Mouse (Mus musculus) leukemia stem cell, adult 10-12 weeks (primary cell): ENCODE data around the gene Ifitm10. TPM values are rescaled to one million over a fixed set of nuclear protein-coding genes. Genes with fewer than 3 reads are reported as not detected.

ENCODE experiments used
- polyA plus RNA-seq: library from polyadenylated mRNA; stranded (reverse); fragments of >175 nt; gene quantifications from 2 replicates; pipeline ENCODE4 v1.2.3, GENCODE M21; 2012; ENCODE audit warnings: low replicate concordance

Ifitm10 gene
- 7.7 and 27.5 TPM in 2 replicates for polyA plus RNA-seq

DNA sequence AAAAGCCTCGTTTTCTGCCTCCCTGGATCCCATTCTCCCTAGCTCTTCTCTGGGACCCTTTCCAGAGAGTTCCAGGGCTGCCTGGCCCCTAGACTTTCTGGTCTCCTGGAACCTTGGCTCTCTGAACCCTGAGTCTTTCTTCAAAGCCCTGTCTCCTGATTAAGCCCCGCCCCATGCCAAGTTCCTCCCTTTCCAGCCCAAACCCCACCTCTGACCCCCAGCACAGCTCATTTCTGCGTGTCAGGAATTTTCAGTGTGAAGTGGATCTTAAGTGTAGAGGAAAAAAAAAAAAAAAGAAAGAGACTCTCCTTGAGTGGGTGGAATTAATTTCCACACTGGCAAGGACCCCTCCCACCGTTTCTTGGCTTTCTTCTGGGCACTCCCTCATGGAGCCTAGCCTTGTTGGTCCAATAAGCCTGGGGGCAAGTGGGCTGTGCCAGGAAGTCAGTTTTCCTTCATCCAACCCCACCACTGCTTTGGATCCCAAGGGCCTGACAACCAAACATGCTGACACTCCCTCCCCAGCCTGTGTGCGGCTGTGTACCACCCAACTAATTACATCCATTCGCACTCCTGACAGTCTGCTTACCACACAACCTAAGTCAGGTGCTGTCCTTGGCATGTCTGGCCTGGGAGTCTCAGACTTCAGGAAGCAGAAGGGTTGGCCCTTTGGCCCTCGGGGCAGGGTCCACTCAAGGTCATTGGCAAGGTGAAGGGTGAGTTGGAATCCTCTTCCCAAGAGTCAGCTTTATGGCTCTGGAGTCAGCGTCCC lies at the start of gene Ifitm10:
Ifitm10 (minus strand) TSS at position 113 of the 772 bp plus-strand sequence.

DNA sequence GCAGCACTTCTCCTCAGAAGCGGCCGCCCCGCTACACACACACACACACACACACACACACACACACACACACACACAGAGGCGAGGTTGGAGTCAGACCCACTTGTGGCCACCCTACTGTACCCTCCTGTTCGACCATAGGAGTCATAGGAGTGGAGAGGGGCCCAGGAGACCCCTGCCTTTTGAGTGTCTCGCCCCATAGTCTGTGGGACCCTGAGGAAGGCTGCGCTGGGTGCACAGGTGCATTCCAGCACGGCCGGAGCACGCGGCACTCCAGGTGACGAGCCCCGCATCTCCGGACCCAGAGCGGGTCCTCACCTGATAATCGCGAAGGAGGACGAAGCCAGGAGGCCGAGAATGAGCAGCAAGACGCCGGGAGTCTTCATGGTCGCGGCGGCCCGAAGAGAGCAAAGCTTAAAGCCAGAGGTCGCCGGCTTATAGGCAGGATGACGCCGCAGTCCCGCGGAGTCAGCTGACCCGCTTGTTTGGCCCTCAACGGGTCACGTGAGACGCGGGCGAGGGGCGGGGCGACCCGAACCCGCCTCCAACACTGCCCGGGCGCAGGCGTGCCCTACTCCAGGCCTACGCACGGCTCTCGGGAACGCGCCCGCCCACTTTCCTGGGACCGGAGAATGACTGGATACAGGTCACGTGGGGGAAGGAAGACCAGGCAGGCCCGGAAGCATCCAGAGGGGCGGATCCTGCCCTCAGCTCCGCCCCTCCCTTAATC lies 14.0 kb upstream of the Ifitm10 start, which contains the start of gene Ctsd:
Ctsd (minus strand) TSS at position 620 of the 730 bp plus-strand sequence.

DNA sequence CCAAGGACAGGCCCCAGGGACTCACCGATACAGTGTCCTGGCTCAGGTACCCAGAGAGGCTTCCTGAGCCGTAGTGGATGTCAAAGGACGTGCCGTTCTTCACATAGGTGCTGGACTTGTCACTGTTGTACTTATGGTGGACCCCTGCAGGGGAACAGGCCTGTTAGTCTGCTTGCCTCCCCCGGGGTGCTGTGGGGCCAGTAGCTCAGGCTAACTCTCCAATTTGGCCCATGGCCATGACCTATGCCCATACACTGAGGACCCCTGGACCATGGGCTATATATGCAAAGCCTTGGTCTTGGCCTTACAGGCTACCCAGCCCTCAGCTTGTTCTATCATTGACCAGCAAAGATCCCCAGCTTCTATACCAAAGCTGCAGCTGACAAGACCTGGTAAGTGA lies 9.0 kb upstream of the Ifitm10 start, which contains the start of gene Gm49369:
Gm49369 (minus strand) TSS at position 101 of the 400 bp plus-strand sequence.

DNA sequence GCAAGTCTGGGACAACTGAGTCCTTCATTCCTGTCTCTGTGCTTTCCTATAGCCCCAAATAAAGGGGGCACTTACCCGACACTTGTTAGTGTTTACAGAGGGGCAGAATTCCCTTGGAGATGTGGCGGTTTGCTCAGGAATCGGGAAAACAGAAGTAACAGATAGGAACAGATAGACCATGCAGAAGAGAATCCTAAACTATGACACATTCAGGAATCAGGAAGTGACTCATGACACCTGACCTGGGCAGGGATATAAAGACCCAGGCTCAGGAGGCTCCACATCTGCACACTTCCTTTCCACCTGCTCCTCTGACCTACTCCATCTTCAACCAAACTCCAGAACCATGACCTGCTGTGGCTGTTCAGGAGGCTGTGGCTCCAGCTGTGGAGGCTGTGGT lies 70.3 kb downstream of the Ifitm10 start, which contains the start of gene Krtap5-4:
Krtap5-4 (plus strand) TSS at position 301 of the 400 bp plus-strand sequence.

DNA sequence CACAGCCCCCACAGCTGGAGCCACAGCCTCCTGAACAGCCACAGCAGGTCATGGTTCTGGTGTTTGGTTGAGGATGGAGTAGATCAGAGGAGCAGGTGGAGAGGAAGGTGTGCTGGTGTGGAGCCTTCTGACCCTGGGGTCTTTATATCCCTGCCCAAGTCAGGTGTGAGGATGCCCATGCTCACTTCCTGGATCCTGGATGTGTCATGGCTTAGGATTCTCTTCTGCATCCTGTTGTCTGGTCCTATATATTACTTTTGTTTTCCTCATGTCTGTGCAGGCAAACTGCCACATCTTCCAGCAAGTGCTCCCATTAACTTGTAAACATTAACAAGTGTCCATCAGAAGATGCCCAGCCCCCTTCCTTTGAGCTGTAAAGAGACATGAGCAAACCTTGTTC lies 76.5 kb downstream of the Ifitm10 start, which contains the start of gene Krtap5-1:
Krtap5-1 (minus strand) TSS at position 101 of the 400 bp plus-strand sequence.

Other genes with a start within 250 kb of the Ifitm10 start
- gene Gm39115, start 237.7 kb downstream of the Ifitm10 start, polyA plus RNA-seq = not detected in 2 replicates
- gene Gm45337, start 229.1 kb downstream of the Ifitm10 start, polyA plus RNA-seq = not detected in 2 replicates
- gene Gm29735, start 216.6 kb downstream of the Ifitm10 start, polyA plus RNA-seq = not detected in 2 replicates
- not detected in 2 replicates for gene Gm4553, start 208.0 kb downstream of the Ifitm10 start, polyA plus RNA-seq
- gene Krtap5-2, start 197.7 kb downstream of the Ifitm10 start, polyA plus RNA-seq = not detected in 2 replicates
- gene Gm10153, start 183.4 kb downstream of the Ifitm10 start, polyA plus RNA-seq = not detected in 2 replicates
- gene Krtap5-3, start 172.4 kb downstream of the Ifitm10 start, polyA plus RNA-seq = not detected in 2 replicates
- not detected in 2 replicates for gene Gm7579, start 161.9 kb downstream of the Ifitm10 start, polyA plus RNA-seq
- gene Krtap5-5, start 143.8 kb downstream of the Ifitm10 start, polyA plus RNA-seq = not detected in 2 replicates
- gene Gm40460, start 132.7 kb downstream of the Ifitm10 start, polyA plus RNA-seq = not detected in 2 replicates
- not detected in 2 replicates for gene Gm2431, start 115.4 kb downstream of the Ifitm10 start, polyA plus RNA-seq
- gene Gm4559, start 99.4 kb downstream of the Ifitm10 start, polyA plus RNA-seq = not detected in 2 replicates
- gene Krtap5-1, start 76.6 kb downstream of the Ifitm10 start, polyA plus RNA-seq = not detected in 2 replicates
- gene Krtap5-4, start 70.2 kb downstream of the Ifitm10 start, polyA plus RNA-seq = not detected in 2 replicates
- 13.8 TPM in 1 of 2 replicates, not detected in the other for gene Gm49369, start 8.9 kb upstream of the Ifitm10 start, polyA plus RNA-seq
- 189 and 243 TPM in 2 replicates for gene Ctsd, start 14.3 kb upstream of the Ifitm10 start, polyA plus RNA-seq
- gene Syt8, start 61.1 kb upstream of the Ifitm10 start, polyA plus RNA-seq = 0.28 TPM in 1 of 2 replicates, not detected in the other
- gene Tnni2, start 68.1 kb upstream of the Ifitm10 start, polyA plus RNA-seq = 0.49 TPM in 1 of 2 replicates, not detected in the other
- gene Lsp1, start 87.1 kb upstream of the Ifitm10 start, polyA plus RNA-seq = 86.7 and 86.8 TPM in 2 replicates
- 0.83 TPM in 1 of 2 replicates, not detected in the other for gene Tnnt3, start 125.1 kb upstream of the Ifitm10 start, polyA plus RNA-seq
- 12.1 and 25.9 TPM in 2 replicates for gene Mrpl23, start 158.9 kb upstream of the Ifitm10 start, polyA plus RNA-seq